Mouse (Mus musculus): ENCODE measurements around the gene Osbpl11. TPM values are rescaled to one million over a fixed set of nuclear protein-coding genes. Genes with fewer than 3 reads are reported as not detected.
"Not testable (repeated sequence)": the region's sequence is repeated elsewhere in the genome, so short reads cannot be mapped to it uniquely, and the experiment has no call there.

The Osbpl11 gene
- polyA plus RNA-seq, 1 experiment from 2014 or later = 15.2 TPM

GRCm38 (mm10) chr16:33179222-33179621, 5.6 kb upstream of the Osbpl11 start:
- peaks cover 11% of the 10 kb centered on the region; the same call in 1 of the 2 replicates for H3K4me1 ChIP-seq (replicated peaks)
- not testable (repeated sequence) for H3K27ac ChIP-seq; H3K36me3 ChIP-seq; H3K9me3 ChIP-seq; ATAC-seq; H3K27me3 ChIP-seq (replicated peaks); H3K9ac ChIP-seq; H3K4me2 ChIP-seq (replicated peaks); H3K4me3 ChIP-seq (replicated peaks)
- 85% methylated on average over 10 of the region's 10 CpGs for WGBS

- Histone ChIP-seq H3K27ac (no peak overlapping the region), H3K9ac (no peak overlapping the region), H3K9me3 (no peaks in the 10 kb centered on the region), H3K27me3 (replicated peaks) (no peaks in the 10 kb centered on the region), H3K36me3 (no peaks in the 10 kb centered on the region), H3K4me1 (replicated peaks) (peaks cover 11% of the 10 kb centered on the region; the same call in 1 of the 2 replicates), H3K4me2 (replicated peaks) (no peak overlapping the region), H3K4me3 (replicated peaks) (no peak overlapping the region)
- no peak for ATAC-seq
- WGBS = 79% methylated on average over 3 of the region's 3 CpGs
These were observed 5.0 kb upstream of the Osbpl11 start for GRCm38 (mm10) chr16:33179911-33180310.

- H3K4me3 ChIP-seq (replicated peaks) = no peak overlapping the region
- H3K4me2 ChIP-seq (replicated peaks) = no peak overlapping the region
- no peaks in the 10 kb centered on the region for H3K9me3 ChIP-seq
- H3K27ac ChIP-seq = no peak overlapping the region
- no peaks in the 10 kb centered on the region for H3K27me3 ChIP-seq (replicated peaks)
- no peak overlapping the region for H3K9ac ChIP-seq
- 44% methylated on average over 3 of the region's 3 CpGs for WGBS
- no peaks in the 10 kb centered on the region for H3K36me3 ChIP-seq
- ATAC-seq = no peak
- peaks cover 11% of the 10 kb centered on the region; the same call in 1 of the 2 replicates for H3K4me1 ChIP-seq (replicated peaks)
These were observed 4.1 kb upstream of the Osbpl11 start for GRCm38 (mm10) chr16:33180793-33181192.

GRCm38 (mm10) chr16:33185261-33186046, 583 bp downstream of the Osbpl11 start:
- ATAC-seq = peak; percentile 84
- peaks cover 10% of the 10 kb centered on the region for H3K4me1 ChIP-seq (replicated peaks)
- no peaks in the 10 kb centered on the region for H3K27me3 ChIP-seq (replicated peaks)
- H3K9ac ChIP-seq = peak overlapping the region; percentile 99
- under 1% methylated on average over 59 of the region's 59 CpGs for WGBS
- H3K36me3 ChIP-seq = no peaks in the 10 kb centered on the region
- peak overlapping the region; percentile 94 for H3K27ac ChIP-seq
- peak overlapping the region; percentile 92 for H3K4me2 ChIP-seq (replicated peaks)
- peak overlapping the region; percentile 96 for H3K4me3 ChIP-seq (replicated peaks)
- H3K9me3 ChIP-seq = no peaks in the 10 kb centered on the region

- Histone ChIP-seq H3K9ac (peak overlapping the region; percentile 99), H3K4me2 (replicated peaks) (peak overlapping the region; percentile 92), H3K4me1 (replicated peaks) (peaks cover 12% of the 10 kb centered on the region), H3K27me3 (replicated peaks) (no peaks in the 10 kb centered on the region), H3K36me3 (no peaks in the 10 kb centered on the region), H3K9me3 (no peaks in the 10 kb centered on the region), H3K4me3 (replicated peaks) (peak overlapping the region; percentile 96), H3K27ac (no peak overlapping the region)
- ATAC-seq = no peak
- 15% methylated on average over 4 of the region's 4 CpGs for WGBS
These were observed 1.3 kb downstream of the Osbpl11 start for GRCm38 (mm10) chr16:33186134-33186533.

GRCm38 (mm10) chr16:33188076-33188475, 3.2 kb downstream of the Osbpl11 start:
- no peak overlapping the region for H3K9ac ChIP-seq
- no peaks in the 10 kb centered on the region for H3K9me3 ChIP-seq
- H3K4me1 ChIP-seq (replicated peaks) = peaks cover 18% of the 10 kb centered on the region
- no peak overlapping the region for H3K27ac ChIP-seq
- no peak overlapping the region for H3K4me2 ChIP-seq (replicated peaks)
- no peak for ATAC-seq
- H3K4me3 ChIP-seq (replicated peaks) = no peak overlapping the region
- no peaks in the 10 kb centered on the region for H3K27me3 ChIP-seq (replicated peaks)
- H3K36me3 ChIP-seq = no peaks in the 10 kb centered on the region
- WGBS = 49% methylated on average over 3 of the region's 3 CpGs

- no peaks in the 10 kb centered on the region for H3K36me3 ChIP-seq
- 0 out of 2 replicates have a peak overlapping the region, but pooled peaks have one; percentile 46 for H3K27ac ChIP-seq
- H3K9ac ChIP-seq = no peak overlapping the region
- ATAC-seq = peak; percentile 53; the same call in 1 of the 2 replicates
- no peaks in the 10 kb centered on the region for H3K9me3 ChIP-seq
- 72% methylated on average over 2 of the region's 2 CpGs for WGBS
- no peaks in the 10 kb centered on the region for H3K27me3 ChIP-seq (replicated peaks)
- H3K4me3 ChIP-seq (replicated peaks) = no peak overlapping the region
- H3K4me1 ChIP-seq (replicated peaks) = peaks cover 18% of the 10 kb centered on the region
- H3K4me2 ChIP-seq (replicated peaks) = no peak overlapping the region
These were observed 6.8 kb downstream of the Osbpl11 start for GRCm38 (mm10) chr16:33191671-33192091.

GRCm38 (mm10) chr16:33192280-33192679, 7.4 kb downstream of the Osbpl11 start:
- Histone ChIP-seq H3K4me2 (replicated peaks) (no peak overlapping the region), H3K27ac (no peak overlapping the region)
- 84% methylated on average over 2 of the region's 2 CpGs for WGBS

GRCm38 (mm10) chr16:33193649-33194048, 8.8 kb downstream of the Osbpl11 start:
- Histone ChIP-seq H3K4me1 (replicated peaks) (peaks cover 12% of the 10 kb centered on the region; the same call in 1 of the 2 replicates), H3K4me3 (replicated peaks) (no peak overlapping the region), H3K27me3 (replicated peaks) (no peaks in the 10 kb centered on the region), H3K4me2 (replicated peaks) (no peak overlapping the region), H3K9ac (no peak overlapping the region), H3K36me3 (no peaks in the 10 kb centered on the region), H3K9me3 (no peaks in the 10 kb centered on the region), H3K27ac (no peak overlapping the region)
- ATAC-seq = no peak
- WGBS = 41% methylated on average over 2 of the region's 2 CpGs

More at GRCm38 (mm10) chr16:33192280-33192679, 7.4 kb downstream of the Osbpl11 start:
- H3K4me3 ChIP-seq (replicated peaks) = no peak overlapping the region
- H3K36me3 ChIP-seq = no peaks in the 10 kb centered on the region
- no peak for ATAC-seq
- H3K9ac ChIP-seq = no peak overlapping the region
- no peaks in the 10 kb centered on the region for H3K9me3 ChIP-seq
- H3K27me3 ChIP-seq (replicated peaks) = no peaks in the 10 kb centered on the region
- peaks cover 14% of the 10 kb centered on the region for H3K4me1 ChIP-seq (replicated peaks)

- no peaks in the 10 kb centered on the region for H3K27me3 ChIP-seq (replicated peaks)
- no peak overlapping the region for H3K9ac ChIP-seq
- no peak overlapping the region for H3K4me2 ChIP-seq (replicated peaks)
- no peak overlapping the region for H3K4me3 ChIP-seq (replicated peaks)
- H3K27ac ChIP-seq = no peak overlapping the region
- ATAC-seq = peak; percentile 47
- no peaks in the 10 kb centered on the region for H3K9me3 ChIP-seq
- 0 out of 2 replicates have a peak, but pooled peaks cover 6% of the 10 kb centered on the region for H3K4me1 ChIP-seq (replicated peaks)
- no peaks in the 10 kb centered on the region for H3K36me3 ChIP-seq
- WGBS = 53% methylated on average over 5 of the region's 5 CpGs
These were observed 10.9 kb downstream of the Osbpl11 start for GRCm38 (mm10) chr16:33195686-33196313.

GRCm38 (mm10) chr16:33196578-33196977, 11.7 kb downstream of the Osbpl11 start:
- no peaks in the 10 kb centered on the region for H3K27me3 ChIP-seq (replicated peaks)
- no peaks in the 10 kb centered on the region for H3K9me3 ChIP-seq
- peak; percentile 70 for ATAC-seq
- no peak overlapping the region for H3K27ac ChIP-seq
- H3K4me2 ChIP-seq (replicated peaks) = no peak overlapping the region
- H3K36me3 ChIP-seq = peaks cover 4% of the 10 kb centered on the region; the same call in 1 of the 2 replicates
- no peak overlapping the region for H3K9ac ChIP-seq
- 81% methylated on average over 6 of the region's 6 CpGs for WGBS
- no peak overlapping the region for H3K4me3 ChIP-seq (replicated peaks)
- H3K4me1 ChIP-seq (replicated peaks) = 0 out of 2 replicates have a peak, but pooled peaks cover 3% of the 10 kb centered on the region

GRCm38 (mm10) chr16:33200589-33200988, 15.7 kb downstream of the Osbpl11 start:
- no peak overlapping the region for H3K4me2 ChIP-seq (replicated peaks)
- no peak overlapping the region for H3K4me3 ChIP-seq (replicated peaks)
- H3K9me3 ChIP-seq = no peaks in the 10 kb centered on the region
- ATAC-seq = no peak
- no peaks in the 10 kb centered on the region for H3K27me3 ChIP-seq (replicated peaks)
- peaks cover 4% of the 10 kb centered on the region; the same call in 1 of the 2 replicates for H3K36me3 ChIP-seq
- no peaks in the 10 kb centered on the region for H3K4me1 ChIP-seq (replicated peaks)
- no peak overlapping the region for H3K9ac ChIP-seq
- H3K27ac ChIP-seq = no peak overlapping the region
- 80% methylated on average over 8 of the region's 8 CpGs for WGBS
